Mouse (Mus musculus): ENCODE results near the gene C1qb. TPM values are rescaled to one million over a fixed set of nuclear protein-coding genes. Genes with fewer than 3 reads are reported as not detected.

C1qb gene
- polyA plus RNA-seq, 1 experiment from 2014 or later, result 71.4 TPM

DNA sequence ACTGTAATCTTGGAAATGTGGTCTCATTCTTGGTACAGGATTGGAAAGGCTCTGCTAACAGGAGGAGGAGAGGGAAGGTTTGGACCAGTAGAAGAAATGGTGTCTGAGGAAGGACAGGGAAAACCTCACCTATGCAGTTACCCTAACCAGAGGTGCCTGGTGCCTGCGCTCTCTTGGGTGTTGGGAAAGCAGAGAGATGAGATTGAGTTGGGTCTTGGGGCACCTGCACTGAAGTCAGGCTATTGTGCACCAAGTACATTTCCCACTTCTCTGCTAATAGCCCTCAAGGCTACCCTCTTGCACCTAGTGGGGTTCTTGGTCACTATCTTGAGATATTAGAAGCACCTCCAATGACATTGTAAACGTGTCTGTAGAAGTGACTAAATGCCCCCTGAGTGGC is 23.6 kb downstream of the C1qb start:
- H3K4me3 ChIP-seq (ENCODE audit: low read depth, low read length), result no peak overlapping the region
- no peaks in the 10 kb centered on the region for H3K9me3 ChIP-seq (ENCODE audit: control insufficient read depth)
- no peak; the same call in 1 of the 2 replicates for TF ChIP-seq CTCF (IDR thresholded peaks at IDR 0.05; ENCODE audit: low read depth)
- no peak for ATAC-seq
- H3K9ac ChIP-seq (ENCODE audit: low read depth, low read length), result no peak overlapping the region
- WGBS, result 67% methylated on average over 2 of the region's 2 CpGs
- no peak overlapping the region for H3K4me2 ChIP-seq (replicated peaks; ENCODE audit: low read depth)
- H3K27me3 ChIP-seq (replicated peaks; ENCODE audit: control insufficient read depth, insufficient read depth, low read length), result no peaks in the 10 kb centered on the region
- no peaks in the 10 kb centered on the region for H3K36me3 ChIP-seq (ENCODE audit: control insufficient read depth, insufficient read depth)
- H3K27ac ChIP-seq (ENCODE audit: low read depth, low read length), result no peak overlapping the region
- peaks cover 4% of the 10 kb centered on the region; the same call in 1 of the 2 replicates for H3K4me1 ChIP-seq (replicated peaks; ENCODE audit: control insufficient read depth, insufficient read depth, low read length)

DNA sequence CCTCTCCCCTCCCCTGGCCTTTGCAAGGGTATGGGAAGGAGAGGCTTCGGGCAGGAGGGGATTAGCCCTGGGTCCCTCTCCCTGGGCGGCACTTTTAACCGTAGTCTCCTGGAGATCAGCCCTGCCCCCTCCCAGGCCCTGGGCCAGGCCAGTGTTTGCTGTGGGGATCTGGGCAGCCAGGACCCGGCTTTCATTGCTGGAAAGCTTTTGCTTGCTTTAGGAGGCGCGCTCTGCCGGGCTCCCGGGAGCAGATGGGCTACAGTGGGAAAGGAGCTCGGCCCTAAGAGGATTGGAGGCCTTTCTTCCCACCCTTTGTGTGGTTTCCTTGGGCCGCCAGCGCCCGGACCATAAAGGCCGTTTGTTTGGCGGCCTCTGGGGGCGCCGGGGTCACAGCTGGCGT is 24.2 kb downstream of the C1qb start:
- H3K4me2 ChIP-seq (replicated peaks; ENCODE audit: low read depth), result no peak overlapping the region; the same call in 1 of the 2 replicates
- no peak overlapping the region for H3K27ac ChIP-seq (ENCODE audit: low read depth, low read length)
- no peaks in the 10 kb centered on the region for H3K27me3 ChIP-seq (replicated peaks; ENCODE audit: control insufficient read depth, insufficient read depth, low read length)
- no peak overlapping the region for H3K9ac ChIP-seq (ENCODE audit: low read depth, low read length)
- no peak overlapping the region for H3K4me3 ChIP-seq (ENCODE audit: low read depth, low read length)
- no peak for TF ChIP-seq CTCF (IDR thresholded peaks at IDR 0.05; ENCODE audit: low read depth)
- no peaks in the 10 kb centered on the region for H3K9me3 ChIP-seq (ENCODE audit: control insufficient read depth)
- no peaks in the 10 kb centered on the region for H3K36me3 ChIP-seq (ENCODE audit: control insufficient read depth, insufficient read depth)
- ATAC-seq, result no peak
- WGBS, result 17% methylated on average over 17 of the region's 17 CpGs
- peaks cover 4% of the 10 kb centered on the region; the same call in 1 of the 2 replicates for H3K4me1 ChIP-seq (replicated peaks; ENCODE audit: control insufficient read depth, insufficient read depth, low read length)

DNA sequence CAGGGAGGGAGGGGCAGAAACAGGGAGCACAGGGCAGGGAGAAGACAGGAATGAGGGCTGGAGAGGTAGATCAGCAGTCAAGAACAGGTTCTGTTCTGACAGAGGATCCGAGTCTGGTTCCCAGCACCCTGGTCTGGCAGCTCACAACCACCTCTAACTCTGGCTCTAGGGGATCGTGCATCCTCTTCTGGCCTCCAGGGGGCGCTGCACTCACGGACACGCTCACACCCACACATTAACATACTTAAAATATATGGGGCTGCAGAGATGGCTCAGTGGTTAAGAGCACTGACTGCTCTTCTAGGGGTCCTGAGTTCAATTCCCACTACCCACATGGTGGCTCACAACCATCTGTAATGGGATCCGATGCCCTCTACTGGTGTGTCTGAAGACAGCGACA is 26.0 kb downstream of the C1qb start:
- Histone ChIP-seq H3K4me1 (replicated peaks; ENCODE audit: control insufficient read depth, insufficient read depth, low read length) (peaks cover 4% of the 10 kb centered on the region; the same call in 1 of the 2 replicates), H3K4me2 (replicated peaks; ENCODE audit: low read depth) (no peak overlapping the region), H3K27ac (ENCODE audit: low read depth, low read length) (no peak overlapping the region), H3K27me3 (replicated peaks; ENCODE audit: control insufficient read depth, insufficient read depth, low read length) (no peaks in the 10 kb centered on the region), H3K9ac (ENCODE audit: low read depth, low read length) (no peak overlapping the region), H3K36me3 (ENCODE audit: control insufficient read depth, insufficient read depth) (no peaks in the 10 kb centered on the region), H3K9me3 (ENCODE audit: control insufficient read depth) (no peaks in the 10 kb centered on the region), H3K4me3 (ENCODE audit: low read depth, low read length) (no peak overlapping the region)
- no peak for ATAC-seq
- TF ChIP-seq CTCF (IDR thresholded peaks at IDR 0.05; ENCODE audit: low read depth), result peak; percentile 40
- 85% methylated on average over 7 of the region's 7 CpGs for WGBS

DNA sequence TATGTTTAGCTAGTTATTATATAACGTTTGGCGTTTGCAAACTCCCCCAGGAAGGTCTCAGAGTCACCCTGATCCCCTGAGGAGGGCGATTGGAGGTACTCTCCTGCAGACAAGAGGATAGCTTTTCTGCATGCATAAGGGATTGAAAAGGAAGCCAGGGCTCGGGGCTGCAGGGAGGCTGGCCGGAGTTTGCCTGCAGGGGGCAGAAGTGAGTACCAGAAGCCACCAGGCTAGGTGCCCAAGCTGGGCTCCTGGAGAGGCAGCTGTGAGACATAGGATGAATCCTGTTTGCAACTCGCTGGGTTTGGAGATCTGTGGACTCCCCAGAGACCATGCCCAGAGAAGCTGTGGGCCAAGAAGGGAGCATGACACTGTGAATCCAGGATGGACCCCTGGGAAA is 30.9 kb downstream of the C1qb start:
- no peaks in the 10 kb centered on the region for H3K36me3 ChIP-seq (ENCODE audit: control insufficient read depth, insufficient read depth)
- no peaks in the 10 kb centered on the region for H3K27me3 ChIP-seq (replicated peaks; ENCODE audit: control insufficient read depth, insufficient read depth, low read length)
- peak; percentile 61 for TF ChIP-seq CTCF (IDR thresholded peaks at IDR 0.05; ENCODE audit: low read depth)
- WGBS, result 41% methylated on average over 6 of the region's 6 CpGs
- 0 out of 2 replicates have a peak, but pooled peaks cover 4% of the 10 kb centered on the region for H3K4me1 ChIP-seq (replicated peaks; ENCODE audit: control insufficient read depth, insufficient read depth, low read length)
- H3K4me2 ChIP-seq (replicated peaks; ENCODE audit: low read depth), result no peak overlapping the region
- no peak overlapping the region for H3K27ac ChIP-seq (ENCODE audit: low read depth, low read length)
- no peak for ATAC-seq
- H3K9me3 ChIP-seq (ENCODE audit: control insufficient read depth), result no peaks in the 10 kb centered on the region
- no peak overlapping the region for H3K4me3 ChIP-seq (ENCODE audit: low read depth, low read length)
- H3K9ac ChIP-seq (ENCODE audit: low read depth, low read length), result no peak overlapping the region

DNA sequence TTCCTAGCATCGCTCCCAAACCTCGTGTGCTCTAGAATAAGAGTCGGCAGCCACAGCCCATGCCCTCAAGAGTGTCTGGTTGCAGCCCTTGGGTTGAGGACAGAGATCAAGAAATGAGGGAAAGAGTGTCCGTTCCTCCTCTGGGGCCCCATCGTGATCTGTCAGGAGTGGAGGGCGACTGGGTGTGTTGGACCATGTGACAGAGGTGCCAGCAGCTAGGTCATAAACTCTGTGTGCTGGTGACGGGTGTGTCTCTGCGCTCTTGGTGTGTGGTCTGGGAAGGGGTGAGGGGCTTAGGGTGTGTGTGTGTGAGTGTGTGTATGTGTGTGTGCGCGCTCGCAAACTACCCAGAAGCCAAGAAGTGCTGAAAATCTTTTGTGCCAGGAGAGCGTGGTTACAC is 33.0 kb downstream of the C1qb start:
- 37% methylated on average over 12 of the region's 12 CpGs for WGBS
- Histone ChIP-seq H3K4me2 (replicated peaks; ENCODE audit: low read depth) (peak overlapping the region; percentile 52), H3K9me3 (ENCODE audit: control insufficient read depth) (no peaks in the 10 kb centered on the region), H3K27me3 (replicated peaks; ENCODE audit: control insufficient read depth, insufficient read depth, low read length) (no peaks in the 10 kb centered on the region), H3K36me3 (ENCODE audit: control insufficient read depth, insufficient read depth) (no peaks in the 10 kb centered on the region), H3K27ac (ENCODE audit: low read depth, low read length) (peak overlapping the region; percentile 70), H3K4me3 (ENCODE audit: low read depth, low read length) (no peak overlapping the region), H3K4me1 (replicated peaks; ENCODE audit: control insufficient read depth, insufficient read depth, low read length) (0 out of 2 replicates have a peak, but pooled peaks cover 4% of the 10 kb centered on the region), H3K9ac (ENCODE audit: low read depth, low read length) (no peak overlapping the region)
- peak; percentile 80 for ATAC-seq
- TF ChIP-seq CTCF (IDR thresholded peaks at IDR 0.05; ENCODE audit: low read depth), result no peak

DNA sequence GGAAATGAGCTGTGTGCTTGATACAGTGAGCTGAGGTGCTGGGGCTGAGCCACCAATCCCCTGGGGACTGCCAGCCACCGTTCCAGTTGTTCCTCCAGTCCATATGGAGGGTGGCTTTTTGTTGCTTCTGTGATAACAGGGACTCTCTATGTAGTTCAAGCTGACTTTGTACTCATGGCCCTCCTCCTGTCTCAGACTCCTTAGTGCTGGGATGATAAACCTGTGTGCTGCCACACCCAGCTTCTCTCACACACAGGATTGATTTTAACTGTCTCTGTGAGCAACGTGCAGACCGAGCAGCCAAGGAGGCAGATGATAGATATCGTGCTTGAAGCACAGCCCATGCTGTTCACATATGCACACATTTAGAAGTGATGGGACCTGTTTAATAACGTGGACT is 33.9 kb downstream of the C1qb start:
- 20% methylated on average over 5 of the region's 5 CpGs for WGBS
- peak; percentile 76 for ATAC-seq
- TF ChIP-seq CTCF (IDR thresholded peaks at IDR 0.05; ENCODE audit: low read depth), result no peak
- no peaks in the 10 kb centered on the region for H3K36me3 ChIP-seq (ENCODE audit: control insufficient read depth, insufficient read depth)
- no peak overlapping the region for H3K4me3 ChIP-seq (ENCODE audit: low read depth, low read length)
- peak overlapping the region; percentile 70 for H3K27ac ChIP-seq (ENCODE audit: low read depth, low read length)
- 0 out of 2 replicates have a peak, but pooled peaks cover 4% of the 10 kb centered on the region for H3K4me1 ChIP-seq (replicated peaks; ENCODE audit: control insufficient read depth, insufficient read depth, low read length)
- peak overlapping the region; percentile 52 for H3K4me2 ChIP-seq (replicated peaks; ENCODE audit: low read depth)
- no peaks in the 10 kb centered on the region for H3K27me3 ChIP-seq (replicated peaks; ENCODE audit: control insufficient read depth, insufficient read depth, low read length)
- H3K9ac ChIP-seq (ENCODE audit: low read depth, low read length), result no peak overlapping the region
- no peaks in the 10 kb centered on the region for H3K9me3 ChIP-seq (ENCODE audit: control insufficient read depth)

DNA sequence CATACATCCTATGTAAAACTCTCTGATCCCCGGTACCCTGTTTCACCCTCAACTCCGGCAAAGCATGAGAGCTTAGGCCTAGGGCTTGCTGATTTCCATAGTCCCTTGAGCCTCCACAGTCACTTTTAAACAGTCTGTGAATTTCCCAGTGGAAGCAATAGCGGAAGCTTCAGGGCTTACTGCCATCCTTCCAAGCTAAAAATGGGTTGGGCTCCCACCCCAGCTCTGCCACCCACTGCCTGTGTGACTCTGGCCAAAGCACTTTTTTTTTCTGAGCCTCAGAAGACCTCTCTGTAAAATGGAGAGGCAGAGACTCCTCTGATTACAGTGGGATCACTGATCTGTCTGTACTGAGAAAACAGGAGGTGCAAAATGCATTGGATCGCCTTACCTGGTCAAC is 37.4 kb downstream of the C1qb start:
- 75% methylated on average over 4 of the region's 4 CpGs for WGBS
- Histone ChIP-seq H3K36me3 (ENCODE audit: control insufficient read depth, insufficient read depth) (no peaks in the 10 kb centered on the region), H3K4me2 (replicated peaks; ENCODE audit: low read depth) (no peak overlapping the region), H3K27ac (ENCODE audit: low read depth, low read length) (no peak overlapping the region), H3K27me3 (replicated peaks; ENCODE audit: control insufficient read depth, insufficient read depth, low read length) (no peaks in the 10 kb centered on the region), H3K4me1 (replicated peaks; ENCODE audit: control insufficient read depth, insufficient read depth, low read length) (0 out of 2 replicates have a peak, but pooled peaks cover 4% of the 10 kb centered on the region), H3K9me3 (ENCODE audit: control insufficient read depth) (no peaks in the 10 kb centered on the region), H3K9ac (ENCODE audit: low read depth, low read length) (no peak overlapping the region), H3K4me3 (ENCODE audit: low read depth, low read length) (no peak overlapping the region)
- ATAC-seq, result no peak
- TF ChIP-seq CTCF (IDR thresholded peaks at IDR 0.05; ENCODE audit: low read depth), result no peak

Data from intestine, postnatal 0 days (tissue).